Mouse (Mus musculus) brain, embryonic 14.5 days (tissue): ENCODE data around the gene Astn2. TPM values are rescaled to one million over a fixed set of nuclear protein-coding genes. Genes with fewer than 3 reads are reported as not detected.

Experiments
- DNase-seq: peaks from one replicate; pipeline ENCODE4 v3.0.0-alpha.2; 2011; ENCODE audit warnings: low read depth
- CTCF ChIP-seq: fragments of 200-500 bp; IDR thresholded peaks from 2 replicates; pipeline ENCODE4 v1.5.1; 2012; ENCODE audit warnings: inconsistent platforms, mild to moderate bottlenecking, moderate library complexity, borderline replicate concordance; ENCODE audit not compliant: insufficient read depth, insufficient read length; ENCODE audit errors: extremely low read depth
- POLR2A ChIP-seq: fragments of 200-500 bp; IDR thresholded peaks from 2 replicates; pipeline ENCODE4 v1.6.1; 2012; ENCODE audit warnings: mild to moderate bottlenecking, inconsistent platforms, borderline replicate concordance; ENCODE audit not compliant: poor library complexity, insufficient read depth, insufficient read length, severe bottlenecking; ENCODE audit errors: extremely low read depth
- polyA plus RNA-seq: library from polyadenylated mRNA; depleted of rRNA; stranded (reverse); fragments of >200 nt; gene quantifications from 2 replicates; pipeline ENCODE4 v1.2.3, GENCODE M21; 2012

Gene Astn2
- polyA plus RNA-seq, 1 experiment, result 23.7 TPM

DNA sequence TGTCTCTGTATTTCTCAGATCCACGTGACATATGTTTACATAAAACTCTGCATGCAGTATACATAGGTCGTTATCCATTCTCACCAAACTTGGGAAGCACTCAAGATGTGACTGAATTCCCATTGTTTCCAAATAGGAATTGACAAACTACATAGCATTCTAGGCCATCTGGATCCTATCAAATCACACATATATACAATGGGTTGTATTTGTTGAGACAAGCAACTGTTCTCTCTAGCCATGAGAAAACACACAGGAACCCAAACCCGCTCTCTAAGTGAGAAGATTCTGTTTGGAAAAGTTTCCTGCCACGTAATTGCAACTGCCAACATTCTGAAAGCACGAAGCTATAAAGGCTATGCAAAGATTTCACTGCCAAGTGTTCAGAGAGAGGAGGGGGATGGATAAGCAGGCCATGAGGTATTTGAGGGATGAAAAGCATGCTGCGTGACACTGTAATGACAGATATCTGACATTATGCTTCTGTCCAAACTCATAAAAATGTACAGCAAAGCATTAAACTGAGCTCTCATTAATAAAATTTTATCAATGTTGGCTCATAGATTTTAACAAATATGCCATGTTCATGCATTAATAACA, 732.7 kb downstream of the Astn2 start:
- no peak for TF ChIP-seq POLR2A
- no peak for TF ChIP-seq CTCF
- peak; percentile 45 for DNase-seq

DNA sequence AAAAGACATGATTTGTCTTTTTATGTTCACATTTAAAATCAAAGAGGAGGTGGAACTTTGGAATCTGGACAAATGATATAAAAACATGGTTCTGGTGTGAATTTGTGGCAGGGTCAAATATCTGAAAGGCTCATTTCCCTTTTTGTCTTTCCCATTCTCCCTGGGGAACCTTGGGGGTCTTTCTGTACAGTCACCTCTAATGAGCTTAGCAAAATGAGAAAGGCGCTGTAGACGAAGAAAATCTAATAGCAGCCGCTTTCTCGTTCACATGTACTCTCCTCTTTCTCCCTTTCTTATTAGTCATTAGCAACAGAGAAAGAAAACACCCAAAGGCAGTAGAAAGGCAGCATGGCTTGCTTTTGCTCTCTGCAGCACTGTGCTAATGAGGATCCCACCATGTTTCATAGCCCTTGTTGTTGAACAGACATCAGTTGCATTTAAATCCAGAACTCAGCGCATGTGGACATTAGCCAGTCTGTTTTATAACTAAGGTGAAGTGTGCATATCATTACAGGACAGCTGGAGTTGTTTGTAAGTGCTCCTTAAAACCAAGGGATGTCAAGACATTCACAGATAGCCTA, 737.3 kb downstream of the Astn2 start:
- TF ChIP-seq POLR2A, result no peak
- TF ChIP-seq CTCF, result no peak
- peak; percentile 79 for DNase-seq

DNA sequence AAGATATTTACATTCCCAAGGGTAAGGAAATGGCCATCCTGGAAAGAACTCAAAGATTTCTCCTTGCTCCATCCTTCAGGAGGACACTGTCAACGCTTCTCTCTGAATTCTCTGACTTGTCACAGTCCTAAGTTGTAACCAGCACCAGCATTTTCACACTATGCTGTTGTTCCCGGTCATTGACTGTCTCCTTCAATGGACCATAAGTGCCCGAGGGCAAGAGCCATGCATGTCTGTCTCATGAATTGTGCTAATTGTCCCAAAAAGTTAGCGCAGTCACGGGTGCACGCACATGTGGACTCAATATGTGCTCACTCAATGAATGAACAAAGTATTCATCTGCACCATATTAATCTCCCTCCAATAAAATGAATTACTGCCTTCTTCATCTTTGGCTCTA, 741.2 kb downstream of the Astn2 start:
- TF ChIP-seq CTCF (no peak), POLR2A (no peak)

DNA sequence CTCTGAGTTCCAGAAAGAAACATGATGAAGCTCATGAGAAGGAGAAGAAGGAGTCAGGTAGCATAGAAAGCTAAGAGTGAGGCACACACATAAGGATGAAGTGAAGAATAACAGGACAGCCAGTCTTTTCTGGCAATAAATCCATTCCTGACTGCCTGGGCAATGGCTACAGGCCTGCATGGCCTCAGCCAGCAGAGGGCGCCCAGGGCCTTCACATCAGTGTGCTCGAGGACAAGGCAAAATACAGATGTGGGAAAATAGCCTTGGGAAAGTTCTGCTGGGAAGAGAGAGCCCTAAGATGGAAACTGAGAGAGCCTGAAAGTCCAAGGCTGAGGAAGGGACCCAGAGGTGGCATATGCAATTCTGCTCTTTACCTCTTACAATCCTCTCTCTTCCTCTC, 749.7 kb downstream of the Astn2 start:
- TF ChIP-seq POLR2A, result no peak
- peak; percentile 98 for TF ChIP-seq CTCF
- DNase-seq, result peak; percentile 93

More for the DNA sequence above, 741.2 kb downstream of the Astn2 start:
- DNase-seq, result no peak

DNA sequence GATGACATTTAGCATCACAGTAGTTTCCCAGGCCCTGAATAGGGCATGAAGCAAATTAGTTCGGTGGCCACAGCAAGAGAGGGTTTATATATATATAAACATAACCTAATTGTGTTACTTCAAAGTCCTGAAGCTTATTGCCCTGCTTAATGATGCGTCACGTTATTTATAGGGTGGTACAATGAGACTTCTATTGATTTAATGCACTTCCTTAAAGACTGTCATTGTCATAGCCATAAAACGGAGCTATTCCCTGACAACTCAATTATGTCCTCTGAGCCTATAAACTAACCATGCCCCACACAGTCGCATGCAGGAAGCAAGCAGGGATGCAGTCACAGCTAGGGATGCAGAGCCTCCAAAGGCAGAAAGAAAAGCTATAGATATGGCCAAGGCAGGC, 761.8 kb downstream of the Astn2 start:
- no peak for DNase-seq
- TF ChIP-seq CTCF (no peak), POLR2A (no peak)

DNA sequence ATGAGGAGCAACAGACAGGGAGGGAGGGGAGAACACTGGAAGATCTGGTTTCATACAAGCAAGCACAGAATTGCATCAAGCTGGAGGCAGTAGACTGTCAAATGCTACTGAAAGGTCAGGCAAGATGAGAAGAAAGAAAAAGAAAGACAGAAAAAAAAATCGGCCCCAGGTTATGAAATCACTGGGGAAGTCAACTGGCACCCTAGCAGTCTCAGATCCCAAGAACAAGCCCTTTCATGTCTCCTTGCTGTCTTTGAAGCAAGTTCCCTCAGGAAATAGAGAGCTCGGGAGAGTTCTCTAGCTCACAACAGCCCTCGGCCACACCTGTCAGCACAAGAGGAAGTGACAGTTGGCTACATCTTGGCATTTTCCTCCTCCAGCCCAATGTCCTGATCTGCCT, 766.2 kb downstream of the Astn2 start:
- DNase-seq, result no peak
- TF ChIP-seq CTCF (no peak), POLR2A (no peak)

DNA sequence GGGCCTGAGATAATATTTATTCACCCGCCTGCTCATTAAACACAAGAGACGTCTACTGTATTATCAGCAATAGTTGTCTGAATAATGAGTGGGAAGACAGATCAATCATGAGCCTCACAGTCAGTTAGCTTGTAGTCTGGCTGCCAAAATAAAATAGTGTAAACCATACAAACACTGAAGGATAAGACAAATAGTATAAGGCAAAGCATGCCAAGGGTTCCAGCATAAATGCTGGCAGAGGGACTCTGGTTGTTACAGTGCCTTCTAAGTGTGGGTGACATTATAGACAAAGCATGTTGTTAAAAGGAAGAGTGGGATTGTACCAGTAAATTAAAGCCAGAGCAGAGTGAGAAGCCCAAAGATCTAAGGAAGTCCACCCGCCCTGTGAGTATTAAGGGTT, 784.3 kb downstream of the Astn2 start:
- no peak for DNase-seq
- no peak for TF ChIP-seq CTCF
- no peak for TF ChIP-seq POLR2A

DNA sequence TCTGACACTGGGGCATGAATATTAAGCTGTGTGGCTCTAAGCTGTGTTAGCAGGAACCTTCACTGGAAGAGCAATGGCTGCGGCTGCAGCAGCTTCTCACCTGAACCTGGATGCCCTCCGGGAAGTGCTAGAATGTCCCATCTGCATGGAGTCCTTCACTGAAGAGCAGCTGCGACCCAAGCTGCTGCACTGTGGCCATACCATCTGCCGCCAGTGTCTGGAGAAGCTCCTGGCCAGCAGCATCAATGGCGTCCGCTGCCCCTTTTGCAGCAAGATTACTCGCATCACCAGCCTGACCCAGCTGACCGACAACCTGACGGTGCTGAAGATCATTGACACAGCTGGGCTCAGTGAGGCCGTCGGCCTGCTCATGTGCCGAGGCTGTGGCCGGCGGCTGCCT, 791.3 kb downstream of the Astn2 start:
- no peak for TF ChIP-seq CTCF
- no peak for TF ChIP-seq POLR2A
- no peak for DNase-seq

DNA sequence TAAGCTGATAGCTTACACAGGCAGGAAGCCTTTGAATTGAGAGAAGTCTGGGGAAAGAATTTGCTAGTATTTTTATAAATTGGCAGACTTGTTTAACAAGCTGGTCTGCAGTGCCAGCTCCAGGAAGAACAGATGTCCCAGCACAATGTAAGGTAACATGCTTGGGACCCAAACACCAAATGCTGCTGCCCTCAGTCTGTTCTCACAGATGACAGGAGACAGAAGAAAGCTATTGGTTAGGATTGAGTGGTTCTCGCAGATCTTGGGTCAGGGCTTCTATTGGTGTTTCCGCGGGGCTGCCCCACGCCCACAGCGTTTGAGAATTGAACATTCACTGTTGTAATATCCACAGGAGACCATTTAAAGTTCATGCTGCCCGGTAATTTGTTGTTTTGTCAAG, 793.5 kb downstream of the Astn2 start:
- TF ChIP-seq POLR2A, result no peak
- TF ChIP-seq CTCF, result no peak
- peak; percentile 76 for DNase-seq

DNA sequence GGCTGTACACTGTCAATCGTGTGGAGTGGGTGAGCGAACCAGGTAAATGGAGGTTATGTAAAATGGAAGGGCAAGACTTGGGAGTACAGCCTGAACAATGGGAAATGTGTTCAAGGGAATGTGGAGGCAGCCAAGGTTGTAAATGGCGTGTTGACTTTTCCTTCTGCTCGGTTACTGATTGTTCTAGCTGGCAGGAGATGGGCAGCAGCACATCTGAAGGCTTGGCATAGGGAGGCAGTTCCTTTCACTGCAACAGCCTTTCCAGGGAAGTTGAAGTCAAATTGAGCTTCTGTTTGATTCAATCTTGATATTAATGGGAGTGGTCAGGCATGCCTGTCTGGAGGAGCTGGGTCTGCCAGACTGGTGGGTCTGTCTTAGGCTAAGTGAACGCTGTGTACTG, 794.1 kb downstream of the Astn2 start:
- peak; percentile 38 for DNase-seq
- TF ChIP-seq CTCF, result no peak
- TF ChIP-seq POLR2A, result no peak

DNA sequence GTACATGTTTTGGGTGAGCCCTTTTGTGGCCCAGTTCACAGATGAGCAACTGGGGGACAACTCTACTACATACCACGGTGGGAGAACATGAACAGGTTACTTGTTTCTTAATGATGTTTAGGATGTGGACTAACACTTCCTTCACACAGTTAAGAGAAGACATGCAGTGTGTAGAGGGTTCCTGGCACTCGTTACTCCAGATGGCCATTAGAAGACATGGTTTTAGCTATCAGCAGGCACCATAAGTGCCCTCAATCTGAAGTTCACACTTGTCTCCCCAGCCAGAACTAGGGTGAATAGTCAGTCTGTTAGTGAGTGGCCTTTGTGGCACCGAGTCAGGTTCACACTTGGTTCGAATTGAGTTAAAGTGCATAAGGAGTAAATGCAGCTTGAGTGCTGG, 796.3 kb downstream of the Astn2 start:
- no peak for TF ChIP-seq POLR2A
- no peak for TF ChIP-seq CTCF
- no peak for DNase-seq

DNA sequence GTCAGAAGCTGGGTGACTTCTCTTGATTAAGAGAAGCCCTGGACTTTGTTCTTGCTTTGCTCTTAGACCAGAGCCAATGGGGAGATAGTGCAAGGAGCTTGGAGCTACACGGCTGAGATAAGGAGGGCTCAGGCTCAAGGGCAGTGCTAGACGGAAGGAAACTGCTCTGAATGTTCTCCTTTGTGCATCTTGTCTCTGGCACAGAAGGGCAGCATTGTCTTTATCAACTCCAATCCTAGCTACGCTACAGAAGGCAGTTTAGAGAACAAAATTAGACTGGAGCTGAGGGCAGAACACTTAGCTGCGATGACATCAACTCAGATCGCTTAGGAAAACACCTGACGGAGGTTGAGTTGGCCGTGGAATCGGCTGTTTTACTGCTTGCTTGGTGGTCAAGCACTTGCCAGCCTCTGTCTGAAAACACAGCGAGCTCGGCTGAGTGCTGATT, 797.2 kb downstream of the Astn2 start:
- TF ChIP-seq POLR2A, result no peak
- no peak for TF ChIP-seq CTCF
- no peak for DNase-seq
